Mouse (Mus musculus) cortical plate, adult 2 months (tissue): ENCODE results near the gene Pard3b. TPM values are rescaled to one million over a fixed set of nuclear protein-coding genes. Genes with fewer than 3 reads are reported as not detected.

Experiments used
- H3K27ac ChIP-seq: fragments of 200-500 bp; 2 replicates; pipeline ENCODE4 v1.5.1; 2012; ENCODE audit warnings: low read length, control low read depth, inconsistent platforms; ENCODE audit not compliant: insufficient read depth
- H3K4me1 ChIP-seq: fragments of 200-500 bp; 2 replicates; pipeline ENCODE4 v1.6.1; 2011; ENCODE audit warnings: low read length; ENCODE audit not compliant: control insufficient read depth, insufficient read depth
- H3K4me3 ChIP-seq: fragments of 200-500 bp; 2 replicates; pipeline ENCODE4 v1.5.1; 2011; ENCODE audit warnings: mild to moderate bottlenecking, low read length, control low read depth; ENCODE audit not compliant: insufficient read depth
- CTCF ChIP-seq: fragments of 200-500 bp; IDR thresholded peaks from 2 replicates; pipeline ENCODE4 v1.5.1; 2011; ENCODE audit warnings: mild to moderate bottlenecking, control low read depth, low read length; ENCODE audit not compliant: insufficient read depth; ENCODE audit errors: extremely low read depth
- POLR2A ChIP-seq: fragments of 200-500 bp; IDR thresholded peaks from 2 replicates; pipeline ENCODE4 v1.6.1; 2011; ENCODE audit warnings: mild to moderate bottlenecking, low read length, control low read depth; ENCODE audit not compliant: insufficient read depth; ENCODE audit errors: extremely low read depth
- polyA plus RNA-seq: library from polyadenylated mRNA; depleted of rRNA; stranded (reverse); fragments of >200 nt; gene quantifications from 2 replicates; pipeline ENCODE4 v1.2.3, GENCODE M21; 2012

Gene Pard3b
- polyA plus RNA-seq, 1 experiment = 1.3 TPM

GRCm38 (mm10) chr1:62340261-62340660 lies 701.6 kb downstream of the Pard3b start:
- Histone ChIP-seq H3K27ac (no peak overlapping the region), H3K4me1 (no peaks in the 10 kb centered on the region), H3K4me3 (no peak overlapping the region)
- TF ChIP-seq CTCF = no peak
- no peak for TF ChIP-seq POLR2A

GRCm38 (mm10) chr1:62344286-62344685 lies 705.7 kb downstream of the Pard3b start:
- Histone ChIP-seq H3K4me1 (no peaks in the 10 kb centered on the region), H3K27ac (no peak overlapping the region), H3K4me3 (no peak overlapping the region)
- TF ChIP-seq POLR2A (no peak), CTCF (no peak)

- Histone ChIP-seq H3K27ac (no peak overlapping the region), H3K4me1 (no peaks in the 10 kb centered on the region), H3K4me3 (no peak overlapping the region)
- no peak for TF ChIP-seq CTCF
- TF ChIP-seq POLR2A = no peak
These were observed 709.7 kb downstream of the Pard3b start for GRCm38 (mm10) chr1:62348371-62348770.

GRCm38 (mm10) chr1:62355496-62355895 lies 716.9 kb downstream of the Pard3b start:
- H3K27ac ChIP-seq = no peak overlapping the region
- H3K4me3 ChIP-seq = no peak overlapping the region
- H3K4me1 ChIP-seq = no peaks in the 10 kb centered on the region
- TF ChIP-seq CTCF = no peak
- TF ChIP-seq POLR2A = no peak

GRCm38 (mm10) chr1:62374427-62375050 lies 735.9 kb downstream of the Pard3b start:
- Histone ChIP-seq H3K27ac (no peak overlapping the region), H3K4me1 (no peaks in the 10 kb centered on the region), H3K4me3 (no peak overlapping the region)
- no peak for TF ChIP-seq CTCF
- no peak for TF ChIP-seq POLR2A

- Histone ChIP-seq H3K4me1 (no peaks in the 10 kb centered on the region), H3K4me3 (no peak overlapping the region), H3K27ac (no peak overlapping the region)
- TF ChIP-seq CTCF (no peak), POLR2A (no peak)
These were observed 739.7 kb downstream of the Pard3b start for GRCm38 (mm10) chr1:62378335-62378734.

GRCm38 (mm10) chr1:62382807-62383514 lies 744.3 kb downstream of the Pard3b start:
- no peak overlapping the region for H3K4me3 ChIP-seq
- TF ChIP-seq POLR2A = no peak
- no peak for TF ChIP-seq CTCF
- H3K27ac ChIP-seq = no peak overlapping the region
- H3K4me1 ChIP-seq = no peaks in the 10 kb centered on the region

- Histone ChIP-seq H3K4me3 (no peak overlapping the region), H3K4me1 (no peaks in the 10 kb centered on the region), H3K27ac (no peak overlapping the region)
- TF ChIP-seq CTCF = no peak
- TF ChIP-seq POLR2A = no peak
These were observed 745.6 kb downstream of the Pard3b start for GRCm38 (mm10) chr1:62384241-62384640.

GRCm38 (mm10) chr1:62388013-62388412 lies 749.4 kb downstream of the Pard3b start:
- no peaks in the 10 kb centered on the region for H3K4me1 ChIP-seq
- TF ChIP-seq CTCF = no peak
- TF ChIP-seq POLR2A = no peak
- H3K4me3 ChIP-seq = no peak overlapping the region
- H3K27ac ChIP-seq = no peak overlapping the region

- H3K27ac ChIP-seq = no peak overlapping the region
- H3K4me3 ChIP-seq = no peak overlapping the region
- TF ChIP-seq POLR2A (no peak), CTCF (no peak)
- H3K4me1 ChIP-seq = no peaks in the 10 kb centered on the region
These were observed 754.2 kb downstream of the Pard3b start for GRCm38 (mm10) chr1:62392863-62393262.

- H3K4me3 ChIP-seq = no peak overlapping the region
- TF ChIP-seq POLR2A = no peak
- TF ChIP-seq CTCF = no peak
- peaks cover 2% of the 10 kb centered on the region; the same call in 1 of the 2 replicates for H3K4me1 ChIP-seq
- no peak overlapping the region for H3K27ac ChIP-seq
These were observed 755.9 kb downstream of the Pard3b start for GRCm38 (mm10) chr1:62394555-62394954.
